Mouse (Mus musculus) embryo, embryonic 10 days (tissue): ENCODE data around the gene Mdm1.
"Not testable (repeated sequence)": the region's sequence is repeated elsewhere in the genome, so short reads cannot be mapped to it uniquely, and the experiment has no call there.

ENCODE experiments used
- DNase-seq: peaks from one replicate; pipeline ENCODE4 v3.0.0-alpha.2; 2015; ENCODE audit warnings: low spot score

Gene Mdm1

GRCm38 (mm10) chr10:118215719-118216393 lies 74.2 kb downstream of the Mdm1 start:
- not testable (repeated sequence) for DNase-seq
